Mouse (Mus musculus) activated CD4-positive, CD25-positive, alpha-beta regulatory T cell, adult 4 months (primary cell): ENCODE measurements around the gene Foxb2. TPM values are rescaled to one million over a fixed set of nuclear protein-coding genes. Genes with fewer than 3 reads are reported as not detected.

ENCODE experiments used
- polyA plus RNA-seq, 2 experiments: library from polyadenylated mRNA; unstranded; fragments of 100-300 nt; shearing (Covaris generic); gene quantifications; one replicate each; pipeline ENCODE4 v1.2.1; 2017

The Foxb2 gene
- polyA plus RNA-seq, 2 experiments from 2014 or later, result not detected

Other genes with a start within 250 kb of the Foxb2 start
- 10 to 100 TPM; 33.4 to 43.5 TPM for gene Vps13a, start 92.9 kb downstream of the Foxb2 start, polyA plus RNA-seq
- gene Prune2, start 82.3 kb upstream of the Foxb2 start, polyA plus RNA-seq, result under 1 TPM in 1 of 2 experiments, not detected in 1; 0.37 TPM